Mouse (Mus musculus): Measurements from ENCODE around the gene Clec10a. TPM values are rescaled to one million over a fixed set of nuclear protein-coding genes. Genes with fewer than 3 reads are reported as not detected.

Clec10a gene
- polyA plus RNA-seq, 1 experiment from 2014 or later: 0.80 TPM

DNA sequence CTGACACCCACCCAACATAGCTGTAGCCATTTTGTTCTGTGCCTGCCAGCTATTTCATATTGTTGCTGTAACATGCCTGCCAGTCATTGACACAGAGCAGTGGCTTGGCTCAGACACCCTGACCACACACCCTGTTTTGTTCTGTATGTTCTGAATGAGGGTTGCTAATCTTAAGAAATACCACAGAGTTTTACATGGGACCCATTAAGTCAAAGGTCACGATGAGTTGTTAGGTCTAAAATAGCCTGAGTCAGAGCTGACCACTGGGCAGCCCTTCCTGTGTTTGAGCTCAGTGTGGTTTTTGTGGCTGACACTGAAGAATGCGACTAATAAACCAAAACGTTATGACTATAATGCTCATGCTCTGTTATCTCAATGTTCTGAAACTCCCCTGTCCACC lies 42.3 kb downstream of the Clec10a start:
- ATAC-seq (ENCODE audit: low FRiP score, low TSS enrichment): no peak
- no peaks in the 10 kb centered on the region for H3K36me3 ChIP-seq (ENCODE audit: insufficient read depth, low read length)
- no peak overlapping the region for H3K27ac ChIP-seq (ENCODE audit: low read length)
- no peak overlapping the region for H3K4me2 ChIP-seq (replicated peaks; ENCODE audit: low read depth, low read length)
- H3K9ac ChIP-seq (replicated peaks; ENCODE audit: low read length): no peak overlapping the region
- H3K4me1 ChIP-seq (ENCODE audit: insufficient read depth, low read length): peaks cover 19% of the 10 kb centered on the region
- H3K27me3 ChIP-seq (ENCODE audit: insufficient read depth, low read length): peaks cover 3% of the 10 kb centered on the region; the same call in 1 of the 2 replicates
- peaks cover 3% of the 10 kb centered on the region; the same call in 1 of the 2 replicates for H3K9me3 ChIP-seq (ENCODE audit: low read length)
- WGBS: 81% methylated on average over 3 of the region's 3 CpGs
- H3K4me3 ChIP-seq (ENCODE audit: low read length): no peak overlapping the region

DNA sequence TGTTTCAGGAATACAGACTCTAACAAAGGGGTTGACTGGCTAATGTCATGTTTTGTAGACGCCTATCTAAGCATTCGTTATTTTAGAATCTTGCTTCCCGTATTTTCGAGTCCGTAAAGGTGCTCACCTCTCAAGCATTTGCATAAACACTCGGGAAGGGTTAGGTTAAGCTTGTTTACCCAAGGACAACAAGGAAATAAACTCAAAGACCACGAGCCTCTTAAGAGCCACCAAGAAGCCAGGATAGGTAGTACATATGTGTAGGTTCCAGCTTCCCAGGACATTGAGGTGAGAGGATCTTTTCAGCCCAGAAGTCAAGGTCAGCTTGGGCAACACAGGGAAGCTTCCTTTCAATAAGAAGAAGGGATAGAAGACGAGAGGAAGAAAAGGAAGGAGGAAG lies 43.1 kb downstream of the Clec10a start:
- H3K27ac ChIP-seq (ENCODE audit: low read length): peak overlapping the region; percentile 77
- no peak overlapping the region for H3K4me3 ChIP-seq (ENCODE audit: low read length)
- peaks cover 14% of the 10 kb centered on the region for H3K4me1 ChIP-seq (ENCODE audit: insufficient read depth, low read length)
- H3K9me3 ChIP-seq (ENCODE audit: low read length): peaks cover 3% of the 10 kb centered on the region; the same call in 1 of the 2 replicates
- no peak overlapping the region for H3K9ac ChIP-seq (replicated peaks; ENCODE audit: low read length)
- no peak overlapping the region for H3K4me2 ChIP-seq (replicated peaks; ENCODE audit: low read depth, low read length)
- H3K36me3 ChIP-seq (ENCODE audit: insufficient read depth, low read length): no peaks in the 10 kb centered on the region
- peaks cover 3% of the 10 kb centered on the region; the same call in 1 of the 2 replicates for H3K27me3 ChIP-seq (ENCODE audit: insufficient read depth, low read length)
- no peak for ATAC-seq (ENCODE audit: low FRiP score, low TSS enrichment)
- WGBS: 72% methylated on average over 8 of the region's 8 CpGs

DNA sequence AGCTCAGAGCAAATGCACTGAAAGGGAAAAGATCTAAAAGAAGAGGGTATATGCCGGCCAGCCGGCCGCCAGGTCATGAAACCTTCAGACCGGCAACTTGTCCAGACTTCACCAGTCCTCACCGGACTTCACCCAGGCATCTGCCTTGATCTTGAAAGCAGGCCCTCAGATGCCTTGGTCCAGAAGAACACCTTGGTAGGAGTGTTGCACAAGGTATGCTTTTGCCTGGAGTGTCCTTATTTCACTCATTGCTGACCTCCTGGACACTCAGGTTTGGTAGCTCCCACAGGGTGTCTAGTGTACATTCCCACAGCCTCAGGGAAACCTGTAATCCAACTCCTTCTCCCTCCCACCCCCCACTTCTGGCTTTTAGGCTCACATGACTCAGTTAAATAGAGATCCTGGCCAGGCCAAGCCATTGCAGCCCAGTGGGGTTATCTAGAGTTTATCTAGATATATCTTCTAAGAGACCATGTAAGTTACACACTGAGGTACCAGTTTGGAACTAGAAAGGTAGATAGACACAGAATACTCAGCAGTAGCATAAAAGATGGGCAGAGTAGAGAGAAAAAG lies 44.1 kb downstream of the Clec10a start:
- Histone ChIP-seq H3K4me3 (ENCODE audit: low read length) (no peak overlapping the region), H3K27ac (ENCODE audit: low read length) (peak overlapping the region; percentile 77), H3K4me1 (ENCODE audit: insufficient read depth, low read length) (peaks cover 14% of the 10 kb centered on the region), H3K9ac (replicated peaks; ENCODE audit: low read length) (peak overlapping the region; percentile 12; the same call in 1 of the 2 replicates), H3K4me2 (replicated peaks; ENCODE audit: low read depth, low read length) (no peak overlapping the region), H3K36me3 (ENCODE audit: insufficient read depth, low read length) (no peaks in the 10 kb centered on the region), H3K27me3 (ENCODE audit: insufficient read depth, low read length) (peaks cover 3% of the 10 kb centered on the region; the same call in 1 of the 2 replicates), H3K9me3 (ENCODE audit: low read length) (peaks cover 2% of the 10 kb centered on the region; the same call in 1 of the 2 replicates)
- peak; percentile 49; the same call in 1 of the 2 replicates for ATAC-seq (ENCODE audit: low FRiP score, low TSS enrichment)
- 33% methylated on average over 5 of the region's 5 CpGs for WGBS

DNA sequence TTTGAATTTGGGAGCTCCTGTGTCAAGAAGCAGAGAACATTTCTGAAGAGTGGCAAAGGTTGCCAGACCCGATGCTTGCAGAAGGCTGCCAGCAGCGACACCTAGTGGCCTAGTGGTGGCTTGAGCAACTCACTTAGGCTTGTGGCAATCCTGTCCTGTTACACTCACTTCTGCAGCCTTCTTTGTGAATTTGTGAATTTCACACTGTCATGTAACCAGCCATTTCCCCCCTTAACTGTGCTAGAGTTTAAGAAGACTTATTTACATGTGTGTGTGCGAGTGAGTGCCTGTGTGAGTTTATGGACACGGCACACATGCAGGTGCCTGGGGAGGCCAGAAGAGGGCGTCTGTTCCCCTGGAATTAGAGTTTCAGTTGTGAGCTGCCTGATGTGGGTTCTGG lies 45.7 kb downstream of the Clec10a start:
- 0 out of 2 replicates have a peak, but pooled peaks have one; percentile 61 for ATAC-seq (ENCODE audit: low FRiP score, low TSS enrichment)
- Histone ChIP-seq H3K9ac (replicated peaks; ENCODE audit: low read length) (no peak overlapping the region), H3K4me3 (ENCODE audit: low read length) (no peak overlapping the region), H3K4me1 (ENCODE audit: insufficient read depth, low read length) (peaks cover 14% of the 10 kb centered on the region), H3K36me3 (ENCODE audit: insufficient read depth, low read length) (no peaks in the 10 kb centered on the region), H3K27me3 (ENCODE audit: insufficient read depth, low read length) (peaks cover 3% of the 10 kb centered on the region; the same call in 1 of the 2 replicates), H3K27ac (ENCODE audit: low read length) (no peak overlapping the region), H3K9me3 (ENCODE audit: low read length) (no peaks in the 10 kb centered on the region), H3K4me2 (replicated peaks; ENCODE audit: low read depth, low read length) (no peak overlapping the region)
- 38% methylated on average over 5 of the region's 5 CpGs for WGBS

DNA sequence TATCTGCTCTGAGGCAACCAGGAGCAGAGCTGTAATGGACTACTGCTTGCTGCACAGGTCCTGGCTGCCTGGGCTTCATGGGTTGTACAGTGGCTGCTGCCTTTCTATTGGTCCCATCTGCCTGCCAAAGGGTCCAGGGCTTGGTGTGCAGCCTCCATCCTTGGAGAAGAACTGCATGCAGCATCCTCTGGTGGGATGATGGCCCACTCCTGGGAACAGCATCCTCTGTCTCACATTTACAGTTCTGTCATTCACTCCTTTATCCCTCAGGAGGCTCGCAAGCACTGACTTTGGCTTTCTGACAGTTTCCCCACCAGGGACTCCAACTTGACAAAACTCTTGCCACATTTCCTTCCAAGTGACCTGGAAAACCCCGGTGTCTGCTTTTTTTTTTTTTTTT lies 50.8 kb downstream of the Clec10a start:
- Histone ChIP-seq H3K4me1 (ENCODE audit: insufficient read depth, low read length) (no peaks in the 10 kb centered on the region), H3K27ac (ENCODE audit: low read length) (no peak overlapping the region), H3K9me3 (ENCODE audit: low read length) (no peaks in the 10 kb centered on the region), H3K27me3 (ENCODE audit: insufficient read depth, low read length) (no peaks in the 10 kb centered on the region), H3K4me2 (replicated peaks; ENCODE audit: low read depth, low read length) (no peak overlapping the region), H3K9ac (replicated peaks; ENCODE audit: low read length) (no peak overlapping the region), H3K4me3 (ENCODE audit: low read length) (no peak overlapping the region), H3K36me3 (ENCODE audit: insufficient read depth, low read length) (no peaks in the 10 kb centered on the region)
- ATAC-seq (ENCODE audit: low FRiP score, low TSS enrichment): no peak
- WGBS: 77% methylated on average over 2 of the region's 2 CpGs

DNA sequence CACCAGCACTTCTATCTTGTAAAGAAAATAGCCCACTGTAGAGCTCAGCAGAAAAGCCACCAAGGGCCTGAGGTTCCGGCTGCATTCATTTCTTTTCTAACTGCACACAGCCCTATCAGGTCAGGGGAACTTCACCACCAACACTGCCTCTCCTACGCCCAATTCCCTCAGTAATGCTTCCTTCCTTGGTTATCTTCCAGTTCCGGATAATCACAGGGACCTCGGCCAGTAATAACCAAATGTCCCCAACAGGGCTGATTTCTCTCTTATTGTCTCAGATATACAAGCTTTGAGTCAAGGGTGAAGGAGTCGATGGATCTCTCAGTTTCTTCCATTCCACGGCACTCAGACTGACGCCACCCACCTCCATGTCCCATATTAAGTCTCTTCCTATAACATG lies 51.3 kb downstream of the Clec10a start:
- no peak overlapping the region for H3K4me3 ChIP-seq (ENCODE audit: low read length)
- H3K27ac ChIP-seq (ENCODE audit: low read length): no peak overlapping the region
- no peaks in the 10 kb centered on the region for H3K4me1 ChIP-seq (ENCODE audit: insufficient read depth, low read length)
- no peaks in the 10 kb centered on the region for H3K27me3 ChIP-seq (ENCODE audit: insufficient read depth, low read length)
- H3K9me3 ChIP-seq (ENCODE audit: low read length): no peaks in the 10 kb centered on the region
- WGBS: 78% methylated on average over 7 of the region's 7 CpGs
- H3K4me2 ChIP-seq (replicated peaks; ENCODE audit: low read depth, low read length): no peak overlapping the region
- no peak for ATAC-seq (ENCODE audit: low FRiP score, low TSS enrichment)
- H3K36me3 ChIP-seq (ENCODE audit: insufficient read depth, low read length): no peaks in the 10 kb centered on the region
- no peak overlapping the region for H3K9ac ChIP-seq (replicated peaks; ENCODE audit: low read length)

DNA sequence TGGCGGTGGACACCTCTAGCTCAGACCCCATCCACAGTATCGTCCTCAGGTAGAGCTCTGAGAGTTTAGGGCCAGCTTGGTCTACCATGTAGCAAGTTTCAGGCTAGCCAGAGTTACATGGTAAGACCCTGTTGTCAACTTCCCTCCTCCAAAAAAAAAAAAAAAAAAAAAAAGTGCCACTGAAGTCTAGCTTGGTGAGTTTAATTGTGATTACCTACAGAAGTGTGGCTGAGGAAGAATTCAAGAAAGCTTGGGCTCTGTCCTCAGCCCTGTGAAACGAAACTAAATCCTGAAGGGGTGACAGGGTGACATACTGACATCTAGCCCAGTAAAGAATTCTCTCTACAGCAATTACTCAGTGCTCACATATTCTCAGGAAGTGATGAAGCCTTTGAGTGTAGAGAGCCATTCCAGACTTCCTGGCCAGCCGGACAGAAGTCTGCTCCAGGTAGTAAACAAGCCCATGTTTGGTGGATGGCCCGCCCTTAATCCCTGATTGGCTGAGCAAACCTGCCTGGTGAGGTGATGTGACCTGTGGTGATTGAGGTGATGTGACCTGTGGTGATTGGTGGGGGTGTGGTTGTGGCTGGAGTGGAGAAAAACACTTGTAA lies 52.9 kb downstream of the Clec10a start:
- Histone ChIP-seq H3K9ac (replicated peaks; ENCODE audit: low read length) (no peak overlapping the region), H3K27ac (ENCODE audit: low read length) (no peak overlapping the region), H3K36me3 (ENCODE audit: insufficient read depth, low read length) (no peaks in the 10 kb centered on the region), H3K4me3 (ENCODE audit: low read length) (no peak overlapping the region), H3K4me2 (replicated peaks; ENCODE audit: low read depth, low read length) (no peak overlapping the region), H3K27me3 (ENCODE audit: insufficient read depth, low read length) (peaks cover 11% of the 10 kb centered on the region), H3K9me3 (ENCODE audit: low read length) (no peaks in the 10 kb centered on the region), H3K4me1 (ENCODE audit: insufficient read depth, low read length) (peaks cover 7% of the 10 kb centered on the region; the same call in 1 of the 2 replicates)
- WGBS: 67% methylated on average over 5 of the region's 5 CpGs
- no peak for ATAC-seq (ENCODE audit: low FRiP score, low TSS enrichment)

DNA sequence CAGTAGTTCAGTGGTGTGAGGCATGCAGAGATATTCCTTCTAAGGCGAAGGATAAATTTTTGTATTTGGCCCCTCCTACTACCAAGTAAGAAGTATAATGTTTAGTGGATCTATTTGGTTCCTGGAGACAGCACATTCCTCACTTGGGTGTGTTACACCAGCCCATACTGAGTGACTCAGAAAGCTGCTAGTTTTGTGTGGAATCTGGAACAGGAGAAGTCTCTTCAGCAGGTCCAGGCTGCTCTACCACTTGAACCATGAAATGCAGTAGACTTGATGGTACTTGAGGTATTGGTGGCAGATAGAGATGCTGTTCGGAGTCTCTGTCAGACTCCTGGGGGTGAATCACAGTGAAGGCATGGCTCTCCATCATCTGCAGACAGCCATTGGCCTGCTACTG lies 54.7 kb downstream of the Clec10a start:
- H3K27me3 ChIP-seq (ENCODE audit: insufficient read depth, low read length): peaks cover 29% of the 10 kb centered on the region
- no peak overlapping the region for H3K4me2 ChIP-seq (replicated peaks; ENCODE audit: low read depth, low read length)
- no peak overlapping the region for H3K27ac ChIP-seq (ENCODE audit: low read length)
- H3K9ac ChIP-seq (replicated peaks; ENCODE audit: low read length): no peak overlapping the region
- H3K4me3 ChIP-seq (ENCODE audit: low read length): no peak overlapping the region
- H3K9me3 ChIP-seq (ENCODE audit: low read length): no peaks in the 10 kb centered on the region
- H3K4me1 ChIP-seq (ENCODE audit: insufficient read depth, low read length): peaks cover 20% of the 10 kb centered on the region
- ATAC-seq (ENCODE audit: low FRiP score, low TSS enrichment): no peak
- 94% methylated on average over 2 of the region's 2 CpGs for WGBS
- no peaks in the 10 kb centered on the region for H3K36me3 ChIP-seq (ENCODE audit: insufficient read depth, low read length)

DNA sequence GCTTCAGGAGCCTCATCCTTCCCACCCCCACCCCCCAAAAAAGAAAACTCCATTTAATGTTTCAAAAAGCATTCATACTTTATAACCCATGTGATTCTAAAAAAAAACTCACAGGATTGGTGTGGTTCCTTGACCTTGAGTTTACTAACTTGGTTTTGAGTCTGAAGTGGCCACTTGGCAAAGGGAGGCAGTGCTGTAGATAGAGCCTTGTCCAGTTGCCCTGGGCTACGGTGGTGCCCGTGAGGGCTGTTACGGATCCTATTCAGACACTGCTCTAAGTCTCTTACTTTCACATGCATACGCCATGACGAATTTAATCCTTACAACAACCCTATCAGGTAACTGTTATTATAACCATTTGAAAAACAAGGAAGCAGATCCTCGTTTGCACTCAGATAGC lies 56.0 kb downstream of the Clec10a start:
- H3K27ac ChIP-seq (ENCODE audit: low read length): no peak overlapping the region
- no peak overlapping the region for H3K4me3 ChIP-seq (ENCODE audit: low read length)
- no peak overlapping the region for H3K4me2 ChIP-seq (replicated peaks; ENCODE audit: low read depth, low read length)
- peaks cover 20% of the 10 kb centered on the region for H3K4me1 ChIP-seq (ENCODE audit: insufficient read depth, low read length)
- no peaks in the 10 kb centered on the region for H3K36me3 ChIP-seq (ENCODE audit: insufficient read depth, low read length)
- no peaks in the 10 kb centered on the region for H3K9me3 ChIP-seq (ENCODE audit: low read length)
- H3K9ac ChIP-seq (replicated peaks; ENCODE audit: low read length): no peak overlapping the region
- 73% methylated on average over 6 of the region's 6 CpGs for WGBS
- ATAC-seq (ENCODE audit: low FRiP score, low TSS enrichment): no peak
- H3K27me3 ChIP-seq (ENCODE audit: insufficient read depth, low read length): peaks cover 39% of the 10 kb centered on the region

DNA sequence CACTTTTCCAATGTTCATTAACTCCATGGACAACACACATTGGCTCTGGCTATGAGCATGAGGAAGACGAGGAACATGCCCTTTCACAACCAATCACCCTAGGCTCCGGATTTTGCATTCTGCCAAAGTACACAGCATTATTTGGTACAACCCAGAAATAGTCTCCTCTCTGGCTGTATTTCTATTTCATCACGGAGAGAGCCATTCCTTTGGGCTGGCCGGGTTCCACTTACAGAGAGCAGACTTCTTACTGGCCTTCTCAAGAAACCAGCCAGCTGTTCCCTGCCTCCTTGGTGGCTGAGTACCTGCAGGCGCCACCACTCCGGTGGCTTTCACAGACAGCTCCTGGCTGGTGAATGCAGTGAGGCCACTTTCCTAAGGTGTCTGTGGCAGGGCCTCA lies 56.4 kb downstream of the Clec10a start, which contains the start of gene Slc16a11:
Gene Slc16a11 (plus strand): TSS at position 330 of the 400 bp plus-strand sequence.
- Histone ChIP-seq H3K36me3 (ENCODE audit: insufficient read depth, low read length) (no peaks in the 10 kb centered on the region), H3K4me3 (ENCODE audit: low read length) (no peak within 1 kb of the TSS; the same call in 1 of the 2 replicates), H3K27me3 (ENCODE audit: insufficient read depth, low read length) (peaks cover 41% of the 10 kb centered on the region), H3K4me1 (ENCODE audit: insufficient read depth, low read length) (peaks cover 20% of the 10 kb centered on the region), H3K4me2 (replicated peaks; ENCODE audit: low read depth, low read length) (peak within 1 kb of the TSS; percentile 63), H3K27ac (ENCODE audit: low read length) (peak within 1 kb of the TSS; percentile 36; the same call in 1 of the 2 replicates), H3K9me3 (ENCODE audit: low read length) (no peaks in the 10 kb centered on the region), H3K9ac (replicated peaks; ENCODE audit: low read length) (peak within 1 kb of the TSS; percentile 56; the same call in 1 of the 2 replicates)
- ATAC-seq (ENCODE audit: low FRiP score, low TSS enrichment): no peak
- WGBS: 56% methylated on average over 6 of the region's 6 CpGs

Data from kidney, embryonic 16.5 days (tissue).